Mouse (Mus musculus): ENCODE measurements around the gene 4833439L19Rik. TPM values are rescaled to one million over a fixed set of nuclear protein-coding genes. Genes with fewer than 3 reads are reported as not detected.
"Not testable (repeated sequence)": the region's sequence is repeated elsewhere in the genome, so short reads cannot be mapped to it uniquely, and the experiment has no call there.

The 4833439L19Rik gene
- polyA plus RNA-seq (2015; fragmentation: Nextera tagmentation; extraction: Ambion mirVana) = 239 and 245 TPM in 2 replicates

DNA sequence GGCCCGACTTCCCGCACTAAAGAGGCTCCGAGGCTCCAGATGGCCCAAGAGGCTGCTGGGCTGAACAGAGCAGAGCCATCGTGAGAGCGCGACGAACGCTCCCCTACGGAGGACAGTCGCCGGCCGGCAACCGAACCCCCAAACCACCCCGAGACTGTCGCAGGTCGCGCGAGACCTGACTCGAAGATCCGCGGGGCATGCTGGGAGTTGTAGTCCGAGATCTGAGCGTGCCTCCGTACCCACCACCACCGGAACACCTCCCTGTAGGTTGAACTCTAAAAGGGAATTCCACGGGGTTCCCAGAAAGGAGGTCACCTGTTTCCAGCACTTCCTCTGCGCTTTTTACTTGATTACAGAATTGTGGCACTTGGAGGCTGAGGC, at the start of gene 4833439L19Rik:
Gene 4833439L19Rik, minus strand, starts transcription at position 235 of the 381 bp plus-strand sequence.
- under 1% methylated on average over 27 of the region's 27 CpGs for WGBS
- H3K4me1 ChIP-seq (replicated peaks) = peaks cover 19% of the 10 kb centered on the region
- peak; percentile 97 for ATAC-seq (ENCODE audit: low FRiP score)
- H3K9ac ChIP-seq = peak within 1 kb of the TSS; percentile 99
- H3K27ac ChIP-seq = peak within 1 kb of the TSS; percentile 93
- no peaks in the 10 kb centered on the region for H3K9me3 ChIP-seq
- no peaks in the 10 kb centered on the region for H3K27me3 ChIP-seq
- H3K4me2 ChIP-seq = peak within 1 kb of the TSS; percentile 90
- H3K4me3 ChIP-seq = peak within 1 kb of the TSS; percentile 99
- H3K36me3 ChIP-seq = peaks cover 30% of the 10 kb centered on the region

GRCm38 (mm10) chr13:54613141-54613540, 47.9 kb upstream of the 4833439L19Rik start:
- 87% methylated on average over 8 of the region's 8 CpGs for WGBS
- not testable (repeated sequence) for H3K4me3 ChIP-seq; H3K4me2 ChIP-seq; H3K9ac ChIP-seq; H3K27me3 ChIP-seq; H3K36me3 ChIP-seq; H3K27ac ChIP-seq; ATAC-seq (ENCODE audit: low FRiP score); H3K9me3 ChIP-seq
- peaks cover 29% of the 10 kb centered on the region for H3K4me1 ChIP-seq (replicated peaks)

DNA sequence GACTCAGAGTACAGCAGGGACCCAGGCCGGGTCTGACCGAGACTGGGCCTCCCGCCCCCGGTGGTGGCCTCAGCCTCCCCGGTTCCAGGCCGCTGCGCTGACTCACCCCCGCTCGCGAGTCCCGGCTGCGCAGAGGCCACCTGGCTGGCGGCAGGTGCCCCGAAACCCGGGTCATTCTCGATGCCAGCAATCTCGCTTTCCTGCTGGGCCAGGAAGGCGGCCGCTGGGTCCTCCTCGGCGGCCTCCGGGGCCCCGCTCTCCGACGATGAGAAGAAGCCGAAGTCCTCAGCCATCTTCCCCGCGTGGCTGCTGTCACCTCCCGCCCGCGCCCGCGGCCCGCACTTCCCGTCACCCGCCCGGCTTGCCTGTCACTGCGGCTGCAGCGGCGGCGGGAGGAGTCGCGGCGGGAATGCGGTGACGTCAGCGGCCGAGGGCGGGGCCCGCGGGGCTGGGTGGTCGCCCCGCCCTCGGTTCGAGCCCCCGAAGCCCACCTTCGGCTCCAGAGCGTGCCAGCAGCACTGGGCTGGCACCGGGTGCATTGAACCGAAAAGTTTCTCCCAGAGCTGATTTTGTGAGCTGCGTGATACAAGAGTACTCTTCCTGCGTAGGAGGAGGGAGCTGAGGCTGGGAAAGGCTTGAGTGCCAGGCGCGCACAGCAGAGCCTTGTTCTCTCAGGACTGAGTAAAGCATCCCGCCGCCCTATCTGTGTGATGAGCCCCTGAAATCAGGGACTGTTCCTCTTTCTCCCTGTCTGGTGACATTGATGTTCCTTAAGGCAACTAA, 45.9 kb upstream of the 4833439L19Rik start, which contains the start of gene Cltb:
Gene Cltb, minus strand, starts transcription at position 373 of the 783 bp plus-strand sequence.
- Histone ChIP-seq H3K9me3 (no peaks in the 10 kb centered on the region), H3K27ac (peak within 1 kb of the TSS; percentile 85), H3K36me3 (peaks cover 8% of the 10 kb centered on the region), H3K27me3 (no peaks in the 10 kb centered on the region), H3K4me2 (peak within 1 kb of the TSS; percentile 83), H3K4me1 (replicated peaks) (peaks cover 32% of the 10 kb centered on the region), H3K4me3 (peak within 1 kb of the TSS; percentile 76), H3K9ac (peak within 1 kb of the TSS; percentile 89)
- under 1% methylated on average over 65 of the region's 66 CpGs for WGBS
- ATAC-seq (ENCODE audit: low FRiP score) = peak; percentile 77

DNA sequence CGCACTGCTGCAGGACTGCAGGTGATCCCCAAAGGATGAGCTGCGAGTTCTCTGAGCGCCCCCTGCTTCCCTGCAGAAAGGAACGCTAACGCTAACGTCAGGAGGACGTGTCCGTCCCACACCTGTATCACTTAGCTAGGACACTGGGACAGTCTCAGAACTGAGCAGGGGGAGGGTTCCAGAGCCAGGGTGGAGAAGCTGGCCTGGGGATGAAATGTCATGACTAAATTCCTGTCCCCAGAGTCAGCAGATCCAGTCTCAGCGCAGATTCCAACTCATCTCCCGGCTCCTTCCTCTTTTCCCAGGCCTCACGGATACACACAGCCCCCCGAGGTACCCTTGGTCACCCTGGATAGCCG, 45.4 kb upstream of the 4833439L19Rik start:
- WGBS = 7% methylated on average over 13 of the region's 13 CpGs

DNA sequence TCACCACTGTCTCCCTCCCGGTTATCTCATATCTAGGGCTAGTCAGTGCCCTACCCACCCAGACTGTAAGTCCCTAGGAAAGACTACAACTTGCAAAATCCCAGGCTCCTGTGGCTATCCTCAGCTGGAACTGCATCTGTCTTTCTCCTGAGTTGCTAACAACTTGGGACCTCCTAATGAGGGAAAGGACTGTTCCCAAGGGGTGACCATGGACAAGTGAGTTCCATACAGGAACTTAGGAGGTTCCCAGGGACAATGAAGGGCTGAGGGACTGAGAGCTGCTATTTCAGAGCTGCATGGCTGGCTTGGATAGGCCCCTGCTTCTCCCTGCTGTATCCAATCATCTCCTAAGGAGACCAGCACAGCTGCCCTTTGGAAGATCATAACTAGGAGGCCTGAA, 44.1 kb upstream of the 4833439L19Rik start:
- Histone ChIP-seq H3K4me1 (replicated peaks) (peaks cover 32% of the 10 kb centered on the region), H3K27me3 (no peaks in the 10 kb centered on the region), H3K36me3 (peaks cover 27% of the 10 kb centered on the region), H3K9me3 (no peaks in the 10 kb centered on the region), H3K9ac (peak overlapping the region; percentile 67), H3K27ac (no peak overlapping the region; the same call in 1 of the 2 replicates), H3K4me2 (peak overlapping the region; percentile 83), H3K4me3 (peak overlapping the region; percentile 24)
- 12% methylated on average over 1 of the region's 1 CpGs for WGBS
- ATAC-seq (ENCODE audit: low FRiP score) = no peak

More for the DNA sequence above, 45.4 kb upstream of the 4833439L19Rik start:
- Histone ChIP-seq H3K36me3 (peaks cover 14% of the 10 kb centered on the region), H3K4me1 (replicated peaks) (peaks cover 32% of the 10 kb centered on the region), H3K9me3 (no peaks in the 10 kb centered on the region), H3K27me3 (no peaks in the 10 kb centered on the region), H3K4me3 (peak overlapping the region; percentile 76), H3K9ac (peak overlapping the region; percentile 89), H3K4me2 (peak overlapping the region; percentile 83), H3K27ac (peak overlapping the region; percentile 85)
- peak; percentile 53 for ATAC-seq (ENCODE audit: low FRiP score)

DNA sequence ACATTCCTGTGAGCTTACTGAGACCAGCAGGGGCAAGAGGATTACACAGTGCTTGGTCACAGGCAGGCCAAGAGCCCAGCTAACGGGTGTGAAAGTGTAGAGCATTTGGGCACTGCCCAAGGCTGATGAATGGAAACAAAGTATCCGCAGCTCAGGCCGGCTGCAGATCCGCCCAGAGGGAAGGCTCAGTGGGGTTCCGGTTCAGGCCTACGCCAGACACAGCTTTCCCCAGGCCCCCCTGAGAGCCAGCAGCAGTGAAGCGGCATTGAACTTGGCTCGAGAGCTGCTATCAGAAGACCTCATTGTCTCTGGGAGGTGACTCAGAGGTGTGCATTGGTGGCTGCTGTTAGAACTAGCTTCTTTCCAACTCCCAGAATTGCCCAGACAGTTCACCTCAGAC, 43.4 kb upstream of the 4833439L19Rik start:
- ATAC-seq (ENCODE audit: low FRiP score) = no peak
- peaks cover 33% of the 10 kb centered on the region for H3K36me3 ChIP-seq
- peak overlapping the region; percentile 67 for H3K9ac ChIP-seq
- peak overlapping the region; percentile 24 for H3K4me3 ChIP-seq
- H3K9me3 ChIP-seq = no peaks in the 10 kb centered on the region
- no peaks in the 10 kb centered on the region for H3K27me3 ChIP-seq
- 10% methylated on average over 8 of the region's 8 CpGs for WGBS
- H3K4me1 ChIP-seq (replicated peaks) = peaks cover 32% of the 10 kb centered on the region
- H3K27ac ChIP-seq = peak overlapping the region; percentile 45; the same call in 1 of the 2 replicates
- H3K4me2 ChIP-seq = peak overlapping the region; percentile 83

DNA sequence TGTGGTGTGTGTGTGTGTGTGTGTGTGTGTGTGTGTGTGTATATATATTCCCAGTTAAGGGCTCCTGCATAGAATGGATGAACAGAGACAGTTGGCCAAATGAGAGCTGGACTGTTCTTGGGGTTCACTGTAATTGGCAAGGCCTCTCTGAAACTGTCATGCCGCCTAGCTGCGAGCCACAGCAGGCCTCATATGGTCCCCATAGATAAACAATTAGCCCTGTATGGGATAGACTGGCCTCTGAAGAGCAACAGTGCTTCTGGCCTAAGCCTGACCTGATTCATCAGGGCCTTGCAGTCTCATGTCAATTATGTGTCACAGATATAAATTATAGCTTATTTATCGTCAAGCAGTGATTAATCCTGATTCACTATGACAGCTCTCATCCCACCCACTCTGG, 42.8 kb upstream of the 4833439L19Rik start:
- H3K4me1 ChIP-seq (replicated peaks) = peaks cover 32% of the 10 kb centered on the region
- no peak overlapping the region for H3K27ac ChIP-seq
- ATAC-seq (ENCODE audit: low FRiP score) = no peak
- H3K9ac ChIP-seq = peak overlapping the region; percentile 67; the same call in 1 of the 2 replicates
- no peaks in the 10 kb centered on the region for H3K27me3 ChIP-seq
- H3K4me3 ChIP-seq = no peak overlapping the region
- H3K36me3 ChIP-seq = peaks cover 33% of the 10 kb centered on the region
- 57% methylated on average over 3 of the region's 3 CpGs for WGBS
- H3K4me2 ChIP-seq = peak overlapping the region; percentile 83; the same call in 1 of the 2 replicates
- H3K9me3 ChIP-seq = no peaks in the 10 kb centered on the region

DNA sequence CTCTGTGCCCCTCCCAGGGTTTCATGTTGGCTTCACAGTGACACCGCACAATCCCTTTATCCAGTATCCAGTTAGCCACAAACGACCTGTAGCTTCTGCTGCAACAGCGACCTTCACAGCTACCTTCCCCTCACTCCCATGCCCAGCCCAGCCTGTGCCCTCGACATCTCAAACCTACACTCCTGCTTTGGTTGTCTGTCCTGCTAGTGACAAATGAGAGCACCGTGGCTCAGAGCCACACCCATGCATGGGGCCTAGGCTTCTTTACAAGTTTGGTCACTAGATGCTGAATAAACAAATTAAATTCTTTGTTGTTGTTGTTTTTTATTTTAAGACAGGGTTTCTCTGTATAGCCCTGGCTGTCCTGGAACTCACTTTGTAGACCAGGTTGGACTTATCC, 42.0 kb upstream of the 4833439L19Rik start:
- H3K27ac ChIP-seq = no peak overlapping the region
- H3K9ac ChIP-seq = no peak overlapping the region
- H3K27me3 ChIP-seq = no peaks in the 10 kb centered on the region
- no peak overlapping the region for H3K4me2 ChIP-seq
- 76% methylated on average over 5 of the region's 5 CpGs for WGBS
- ATAC-seq (ENCODE audit: low FRiP score) = no peak
- H3K4me3 ChIP-seq = no peak overlapping the region
- peaks cover 33% of the 10 kb centered on the region for H3K36me3 ChIP-seq
- H3K9me3 ChIP-seq = no peaks in the 10 kb centered on the region
- peaks cover 32% of the 10 kb centered on the region for H3K4me1 ChIP-seq (replicated peaks)

DNA sequence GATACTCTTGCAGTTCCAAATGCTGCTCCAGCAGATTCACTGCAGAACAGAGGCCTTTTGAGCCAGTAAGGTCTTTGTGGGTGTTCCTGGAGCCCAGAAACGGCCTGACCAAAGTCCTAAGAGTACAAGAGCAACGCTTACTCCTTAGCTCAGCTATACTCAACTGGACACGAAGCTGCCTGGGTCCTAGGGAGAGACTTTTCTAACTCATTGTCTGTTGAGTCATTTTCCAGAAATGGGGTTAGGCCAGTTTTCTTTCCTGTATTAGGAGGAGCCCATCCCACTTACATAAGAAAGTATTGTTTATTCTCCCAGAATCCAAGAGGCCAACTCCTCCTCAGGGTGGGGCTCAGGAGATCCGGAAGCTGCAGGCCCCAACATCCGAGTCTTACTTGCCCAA, 40.2 kb upstream of the 4833439L19Rik start:
- Histone ChIP-seq H3K9me3 (no peaks in the 10 kb centered on the region), H3K4me2 (no peak overlapping the region), H3K27me3 (no peaks in the 10 kb centered on the region), H3K4me3 (no peak overlapping the region), H3K4me1 (replicated peaks) (peaks cover 25% of the 10 kb centered on the region), H3K9ac (no peak overlapping the region), H3K36me3 (peaks cover 43% of the 10 kb centered on the region), H3K27ac (no peak overlapping the region)
- WGBS = 86% methylated on average over 5 of the region's 5 CpGs
- no peak for ATAC-seq (ENCODE audit: low FRiP score)

GRCm38 (mm10) chr13:54604221-54604620, 39.0 kb upstream of the 4833439L19Rik start:
- Histone ChIP-seq H3K27ac (no peak overlapping the region), H3K4me2 (no peak overlapping the region), H3K27me3 (no peaks in the 10 kb centered on the region), H3K9ac (no peak overlapping the region), H3K4me3 (no peak overlapping the region), H3K9me3 (no peaks in the 10 kb centered on the region), H3K36me3 (peaks cover 54% of the 10 kb centered on the region), H3K4me1 (replicated peaks) (peaks cover 13% of the 10 kb centered on the region)
- no peak for ATAC-seq (ENCODE audit: low FRiP score)
- 63% methylated on average over 4 of the region's 4 CpGs for WGBS

DNA sequence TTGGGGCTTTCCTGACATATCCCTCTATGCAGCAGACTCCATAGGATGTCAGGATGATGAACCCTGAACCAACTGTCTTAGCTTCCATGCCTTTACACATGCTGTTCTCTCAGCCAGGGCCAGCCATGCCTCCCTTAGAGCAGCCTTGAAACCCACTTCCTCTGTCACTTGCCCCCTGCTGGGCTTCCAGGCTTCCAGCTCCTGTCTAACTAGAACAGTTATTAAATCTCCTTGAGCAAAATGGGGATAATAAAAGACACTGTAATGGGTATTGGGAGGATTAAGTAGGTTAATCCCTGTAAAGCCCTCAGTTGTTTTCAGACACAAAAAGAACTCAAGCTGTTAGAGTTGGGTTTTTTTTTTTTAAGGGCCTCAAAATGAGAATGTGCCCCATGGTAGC, 38.3 kb upstream of the 4833439L19Rik start:
- Histone ChIP-seq H3K9me3 (no peaks in the 10 kb centered on the region), H3K4me3 (no peak overlapping the region), H3K27ac (no peak overlapping the region), H3K9ac (no peak overlapping the region), H3K4me2 (no peak overlapping the region), H3K36me3 (peaks cover 61% of the 10 kb centered on the region), H3K4me1 (replicated peaks) (peaks cover 6% of the 10 kb centered on the region), H3K27me3 (no peaks in the 10 kb centered on the region)
- no peak for ATAC-seq (ENCODE audit: low FRiP score)

GRCm38 (mm10) chr13:54602639-54603111, 37.4 kb upstream of the 4833439L19Rik start:
- H3K4me2 ChIP-seq = no peak overlapping the region
- H3K4me1 ChIP-seq (replicated peaks) = no peaks in the 10 kb centered on the region
- ATAC-seq (ENCODE audit: low FRiP score) = no peak
- no peak overlapping the region for H3K27ac ChIP-seq
- H3K9ac ChIP-seq = no peak overlapping the region
- no peaks in the 10 kb centered on the region for H3K27me3 ChIP-seq
- peaks cover 69% of the 10 kb centered on the region for H3K36me3 ChIP-seq
- no peaks in the 10 kb centered on the region for H3K9me3 ChIP-seq
- 58% methylated on average over 3 of the region's 3 CpGs for WGBS
- no peak overlapping the region for H3K4me3 ChIP-seq
